Mouse (Mus musculus) liver, embryonic 16.5 days (tissue): ENCODE measurements around the gene Hsd17b10. TPM values are rescaled to one million over a fixed set of nuclear protein-coding genes. Genes with fewer than 3 reads are reported as not detected.

Experiments used
- ATAC-seq: fragments of 200-750 bp; cut with Nextera tagmentation; 2 replicates; pipeline ENCODE4 v1.8.0; 2017; ENCODE audit warnings: low read depth, mild to moderate bottlenecking, moderate number of reproducible peaks, moderate library complexity
- H3K27ac ChIP-seq: fragments of 300-500 bp; sonication (generic); 2 replicates; pipeline ENCODE4 v1.5.1; 2014; ENCODE audit warnings: mild to moderate bottlenecking, low read length
- H3K27me3 ChIP-seq: fragments of 300-500 bp; sonication (generic); 2 replicates; pipeline ENCODE4 v1.6.1; 2014; ENCODE audit warnings: low read depth, low read length, mixed read lengths; ENCODE audit not compliant: control insufficient read depth, insufficient read depth
- H3K36me3 ChIP-seq: fragments of 300-500 bp; sonication (generic); 2 replicates; pipeline ENCODE4 v1.6.1; 2014; ENCODE audit warnings: mild to moderate bottlenecking; ENCODE audit not compliant: control insufficient read depth, insufficient read depth
- H3K4me1 ChIP-seq: fragments of 300-500 bp; sonication (generic); 2 replicates; pipeline ENCODE4 v1.6.1; 2014; ENCODE audit warnings: low read depth, low read length, mixed read lengths; ENCODE audit not compliant: control insufficient read depth
- H3K4me2 ChIP-seq: fragments of 300-500 bp; sonication (generic); 2 replicates; pipeline ENCODE4 v1.6.1; 2014; ENCODE audit warnings: low read depth, low read length, mixed read lengths
- H3K4me3 ChIP-seq: fragments of 300-500 bp; sonication (generic); 2 replicates; pipeline ENCODE4 v1.5.1; 2014; ENCODE audit warnings: low read depth, mild to moderate bottlenecking, low read length
- H3K9ac ChIP-seq: fragments of 300-500 bp; sonication (generic); 2 replicates; pipeline ENCODE4 v1.6.1; 2014; ENCODE audit warnings: low read depth, low read length
- H3K9me3 ChIP-seq: fragments of 300-500 bp; sonication (generic); replicated peaks from 2 replicates; pipeline ENCODE4 v1.6.1; 2016; ENCODE audit warnings: low read length; ENCODE audit not compliant: control insufficient read depth
- WGBS: fragments of 180-500 bp; shearing (Covaris S2); extraction: QIAGEN DNeasy Blood & Tissue Kit; methylation state at CpG from one replicate; pipeline ENCODE4 v1.1.7; 2014; ENCODE audit not compliant: insufficient replicate concordance; 5-methylcytosine and 5-hydroxymethylcytosine counted together
- polyA plus RNA-seq: library from polyadenylated mRNA; unstranded; fragments of >200 nt; fragmentation: Nextera tagmentation; extraction: Ambion mirVana; gene quantifications from 2 replicates; pipeline ENCODE4 v1.2.1, GENCODE M21; 2015

Hsd17b10 gene
- 131 and 140 TPM in 2 replicates for polyA plus RNA-seq

DNA sequence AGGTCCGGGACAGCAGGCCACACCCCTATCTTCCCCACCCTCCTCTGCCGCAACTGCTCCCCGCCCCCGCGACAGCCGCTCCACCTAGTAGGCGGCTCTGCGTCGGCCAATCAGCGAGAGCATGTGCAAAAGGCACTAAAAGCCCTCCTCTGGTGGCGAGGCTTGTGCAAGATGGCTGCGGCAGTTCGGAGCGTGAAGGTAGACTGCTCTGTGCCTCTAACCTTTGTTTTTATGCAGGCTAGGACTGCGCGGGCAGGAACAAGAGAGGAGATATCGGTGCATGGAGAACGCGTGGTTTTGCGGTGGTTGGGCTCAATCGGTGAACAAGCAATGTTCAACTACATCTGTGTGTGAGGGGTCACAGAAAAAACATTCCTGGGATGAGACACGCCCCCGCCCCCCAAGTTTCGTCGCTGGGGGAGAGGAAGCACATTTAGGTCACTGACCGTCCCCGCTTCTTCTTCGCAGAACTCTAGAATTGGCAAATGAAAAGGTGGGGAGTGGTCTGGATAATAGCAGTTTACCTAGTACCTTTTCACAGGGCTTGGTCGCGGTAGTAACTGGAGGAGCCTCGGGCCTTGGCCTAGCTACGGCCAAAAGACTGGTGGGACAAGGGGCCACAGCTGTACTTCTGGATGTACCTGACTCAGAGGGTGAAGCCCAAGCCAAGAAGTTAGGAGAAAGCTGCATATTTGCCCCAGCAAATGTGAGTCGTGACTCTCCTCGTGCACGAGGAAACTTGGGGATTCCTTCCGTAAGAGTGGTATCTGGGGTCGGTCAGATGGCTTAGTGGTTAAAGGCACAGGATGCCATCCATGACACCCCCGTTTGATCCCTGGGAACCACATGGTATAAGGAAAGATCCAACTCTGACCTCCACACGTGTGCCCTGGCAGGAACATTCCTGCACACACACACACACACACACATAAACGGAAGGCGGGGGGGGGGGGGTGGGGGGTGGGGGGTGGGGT, at the start of gene Hsd17b10:
Hsd17b10 (plus strand) TSS at position 109 of the 974 bp plus-strand sequence.
- peak; percentile 100 for ATAC-seq
- 22% methylated on average over 39 of the region's 41 CpGs for WGBS
- peaks cover 10% of the 10 kb centered on the region for H3K27me3 ChIP-seq
- H3K4me3 ChIP-seq: peak within 1 kb of the TSS; percentile 62
- H3K9ac ChIP-seq: peak within 1 kb of the TSS; percentile 56
- H3K27ac ChIP-seq: peak within 1 kb of the TSS; percentile 57
- H3K4me1 ChIP-seq: no peaks in the 10 kb centered on the region
- H3K9me3 ChIP-seq: no peaks in the 10 kb centered on the region
- peak within 1 kb of the TSS; percentile 79 for H3K4me2 ChIP-seq
- H3K36me3 ChIP-seq: no peaks in the 10 kb centered on the region

DNA sequence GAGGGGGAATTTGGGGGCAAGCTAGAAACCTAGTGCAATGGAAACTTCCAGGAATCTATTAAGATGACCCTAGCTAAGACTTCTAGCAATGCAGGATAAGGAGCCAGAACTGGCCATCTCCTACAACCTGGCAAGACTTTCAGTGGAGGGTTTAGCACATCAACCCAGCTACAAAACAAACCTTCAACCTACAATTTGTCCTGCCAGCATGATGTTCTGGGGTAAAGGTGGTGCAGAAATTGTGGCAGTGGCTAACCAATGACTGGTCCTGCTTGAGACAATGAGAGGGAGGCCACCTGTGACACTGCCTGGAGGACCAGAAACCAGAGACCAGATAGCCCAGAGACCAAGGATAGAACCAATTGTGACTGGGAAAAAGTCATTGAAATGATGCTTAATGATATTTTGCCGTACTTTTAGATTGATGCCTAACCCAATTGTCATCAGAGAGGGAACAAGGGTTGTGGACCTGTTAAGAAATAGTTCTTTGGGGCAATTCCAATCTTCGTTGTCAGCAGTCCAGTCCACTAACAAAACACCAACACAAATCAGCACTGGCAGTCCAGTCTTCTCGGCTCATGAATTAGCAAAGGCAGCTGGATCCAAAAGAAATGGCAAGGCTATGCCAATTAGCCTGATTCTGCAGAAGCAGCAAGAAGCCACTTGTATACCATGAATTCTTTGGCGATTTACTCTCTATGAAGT, 2.5 kb upstream of the Hsd17b10 start:
- Histone ChIP-seq H3K4me2 (no peak overlapping the region), H3K36me3 (no peaks in the 10 kb centered on the region), H3K27me3 (peaks cover 13% of the 10 kb centered on the region), H3K9ac (no peak overlapping the region), H3K4me1 (no peaks in the 10 kb centered on the region), H3K4me3 (no peak overlapping the region), H3K27ac (no peak overlapping the region), H3K9me3 (no peaks in the 10 kb centered on the region)
- no peak for ATAC-seq
- WGBS: 53% methylated on average over 4 of the region's 4 CpGs

DNA sequence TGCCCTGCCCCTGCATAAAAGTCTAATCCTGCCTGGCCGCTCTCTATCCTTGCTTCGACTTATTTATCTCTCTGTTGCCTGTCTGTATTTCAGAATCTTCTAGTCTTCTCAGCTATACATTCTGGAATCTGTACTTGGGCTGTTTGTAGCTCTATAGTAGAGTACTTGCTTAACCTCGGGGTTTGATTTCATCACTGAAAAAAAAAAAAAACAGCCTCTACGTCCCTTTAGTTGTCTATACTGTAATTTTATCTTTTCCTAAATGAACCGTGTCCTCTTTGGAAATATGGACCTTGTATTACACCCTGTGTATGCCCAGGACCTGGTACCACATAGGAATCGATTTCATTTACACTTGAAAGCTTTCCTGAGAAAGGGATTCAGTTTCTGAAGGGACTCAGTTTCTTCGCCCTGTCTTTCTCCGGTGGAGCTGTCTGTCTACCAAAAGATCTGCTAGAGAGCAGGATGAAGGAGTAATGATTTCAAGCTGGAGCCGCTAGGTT, 412 bp upstream of the Hsd17b10 start:
- no peaks in the 10 kb centered on the region for H3K36me3 ChIP-seq
- no peaks in the 10 kb centered on the region for H3K9me3 ChIP-seq
- H3K4me1 ChIP-seq: no peaks in the 10 kb centered on the region
- no peak for ATAC-seq
- H3K27me3 ChIP-seq: peaks cover 8% of the 10 kb centered on the region
- H3K4me2 ChIP-seq: peak overlapping the region; percentile 79
- peak overlapping the region; percentile 62 for H3K4me3 ChIP-seq
- peak overlapping the region; percentile 55; the same call in 1 of the 2 replicates for H3K9ac ChIP-seq
- WGBS: 21% methylated on average over 9 of the region's 9 CpGs
- peak overlapping the region; percentile 57 for H3K27ac ChIP-seq

DNA sequence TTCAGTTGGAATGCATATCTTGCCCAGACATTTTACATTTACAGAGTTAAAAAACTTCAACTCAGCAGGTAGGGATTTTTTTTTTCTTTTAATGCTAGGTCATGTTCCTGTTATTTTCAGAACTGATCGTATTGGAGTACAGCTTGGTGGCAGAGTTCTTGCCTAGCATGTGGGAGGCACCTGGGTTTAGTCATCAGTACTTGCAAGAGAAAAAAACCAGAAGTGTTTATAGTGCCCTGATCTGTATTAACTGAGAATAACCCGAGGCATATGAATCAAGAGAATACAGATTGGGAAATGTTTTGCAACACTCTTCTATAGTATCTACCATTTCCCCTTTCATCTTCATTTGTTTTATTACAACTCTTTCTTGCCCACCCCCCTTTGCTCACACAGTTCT, 1.2 kb downstream of the Hsd17b10 start:
- no peak overlapping the region for H3K4me3 ChIP-seq
- H3K27ac ChIP-seq: no peak overlapping the region
- peak overlapping the region; percentile 79 for H3K4me2 ChIP-seq
- H3K4me1 ChIP-seq: no peaks in the 10 kb centered on the region
- H3K36me3 ChIP-seq: no peaks in the 10 kb centered on the region
- peaks cover 11% of the 10 kb centered on the region for H3K27me3 ChIP-seq
- no peak for ATAC-seq
- 42% methylated on average over 2 of the region's 2 CpGs for WGBS
- H3K9me3 ChIP-seq: no peaks in the 10 kb centered on the region
- no peak overlapping the region for H3K9ac ChIP-seq

DNA sequence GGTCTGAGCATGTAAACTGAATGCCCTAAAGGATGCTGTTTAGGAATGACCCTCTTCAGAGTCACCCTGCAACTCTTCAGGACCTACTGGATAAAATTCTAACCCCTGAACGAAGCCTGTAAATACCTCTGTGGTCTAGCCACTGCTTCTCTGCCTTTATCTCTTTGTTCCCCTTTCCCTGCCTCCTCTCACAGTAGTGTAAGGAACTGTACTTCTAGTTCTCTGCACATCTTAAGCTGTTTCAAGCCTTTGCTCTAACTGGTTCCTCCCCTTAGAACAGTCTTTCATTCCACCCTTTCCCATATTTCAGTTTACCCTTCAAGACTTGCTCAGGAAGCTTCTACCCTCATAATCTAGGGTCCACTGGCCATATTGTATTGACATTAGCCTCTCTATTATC, 6.2 kb downstream of the Hsd17b10 start:
- Histone ChIP-seq H3K4me3 (no peak overlapping the region), H3K27ac (no peak overlapping the region), H3K4me1 (no peaks in the 10 kb centered on the region), H3K36me3 (no peaks in the 10 kb centered on the region), H3K4me2 (no peak overlapping the region), H3K9me3 (no peaks in the 10 kb centered on the region), H3K27me3 (peaks cover 3% of the 10 kb centered on the region; the same call in 1 of the 2 replicates), H3K9ac (no peak overlapping the region)
- WGBS: 50% methylated on average over 1 of the region's 1 CpGs
- no peak for ATAC-seq

DNA sequence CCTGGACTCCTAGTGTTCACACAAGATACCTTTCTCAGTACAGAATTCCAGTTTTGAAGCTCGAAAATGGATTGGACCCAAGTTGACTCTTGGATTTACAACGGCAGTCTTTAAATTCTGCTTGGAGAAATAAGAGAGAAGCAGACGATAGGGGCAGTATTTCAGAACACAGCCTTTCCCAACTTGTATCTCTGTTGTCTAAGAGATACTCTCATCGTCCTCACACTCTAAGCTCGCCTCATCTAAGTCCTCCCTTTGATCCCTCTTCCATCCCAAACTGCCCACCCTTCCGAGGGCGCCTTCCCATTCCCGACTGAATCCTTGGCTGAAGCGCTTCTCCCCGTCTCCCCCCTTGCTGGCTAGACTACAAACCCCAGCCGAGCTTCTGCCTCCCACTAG, 14.1 kb downstream of the Hsd17b10 start:
- no peaks in the 10 kb centered on the region for H3K36me3 ChIP-seq
- whole genome bisulfite sequencing: 22% methylated on average over 11 of the region's 11 CpGs
- ATAC-seq: no peak
- 0 out of 2 replicates have a peak, but pooled peaks cover 2% of the 10 kb centered on the region for H3K27me3 ChIP-seq
- H3K4me3 ChIP-seq: peak overlapping the region; percentile 77
- H3K27ac ChIP-seq: peak overlapping the region; percentile 88
- no peaks in the 10 kb centered on the region for H3K9me3 ChIP-seq
- peak overlapping the region; percentile 83 for H3K4me2 ChIP-seq
- H3K9ac ChIP-seq: peak overlapping the region; percentile 78
- H3K4me1 ChIP-seq: peaks cover 8% of the 10 kb centered on the region

DNA sequence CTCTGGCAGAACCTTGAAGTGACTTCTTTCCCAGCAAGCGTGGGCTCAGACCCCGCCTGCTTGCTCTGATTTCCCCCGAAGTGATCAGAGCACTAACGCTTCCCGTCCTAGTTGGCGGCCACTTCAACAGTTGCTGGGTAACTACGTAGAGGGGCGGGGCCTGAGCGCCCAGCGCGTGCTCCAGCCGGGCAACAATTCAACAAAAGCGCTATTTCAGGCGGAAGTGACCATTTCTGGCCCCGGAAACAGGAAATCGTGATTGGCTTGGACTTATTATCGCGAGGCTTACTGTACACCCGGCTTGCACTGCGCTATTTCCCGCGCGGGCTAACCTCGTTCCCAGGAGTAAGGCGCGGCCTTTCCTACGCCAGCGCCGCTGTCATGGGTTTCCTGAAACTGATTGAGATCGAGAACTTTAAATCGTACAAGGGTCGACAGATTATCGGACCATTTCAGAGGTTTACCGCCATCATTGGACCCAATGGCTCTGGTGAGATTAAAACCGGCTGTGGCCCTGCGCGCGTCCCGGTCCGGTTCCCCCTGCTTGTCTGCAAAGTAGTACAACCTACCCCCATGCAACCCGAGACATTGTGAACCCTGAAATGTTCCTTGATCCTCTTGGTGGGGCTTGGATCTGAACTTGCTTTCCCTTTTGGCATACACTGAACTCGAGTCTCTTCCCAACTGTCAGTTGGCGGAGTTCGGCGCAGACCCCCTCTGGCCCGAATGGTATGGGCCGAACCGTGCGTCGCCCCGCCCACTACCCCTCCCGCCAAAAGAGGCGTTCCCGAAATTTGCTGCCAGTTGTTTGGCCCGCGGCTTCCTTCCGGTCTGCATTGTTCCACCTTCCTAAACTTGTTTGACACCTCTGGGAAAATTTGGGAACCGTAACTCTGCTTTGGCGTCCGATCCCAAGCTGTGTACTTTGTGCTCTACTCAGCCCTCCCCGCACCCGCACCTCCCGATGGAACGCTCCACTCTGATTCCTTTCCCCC, 14.8 kb downstream of the Hsd17b10 start, which contains the start of the genes Ribc1 and Smc1a:
Ribc1 (minus strand) TSS at position 145 of the 995 bp plus-strand sequence.
Smc1a (plus strand) TSS at position 278 of the 995 bp plus-strand sequence.
- Histone ChIP-seq H3K9ac (peak within 1 kb of the TSS; percentile 78), H3K4me2 (peak within 1 kb of the TSS; percentile 83), H3K27me3 (0 out of 2 replicates have a peak, but pooled peaks cover 2% of the 10 kb centered on the region), H3K4me1 (peaks cover 8% of the 10 kb centered on the region), H3K36me3 (no peaks in the 10 kb centered on the region), H3K27ac (peak within 1 kb of the TSS; percentile 88), H3K4me3 (peak within 1 kb of the TSS; percentile 77), H3K9me3 (no peaks in the 10 kb centered on the region)
- peak; percentile 95 for ATAC-seq
- 18% methylated on average over 64 of the region's 64 CpGs for WGBS

DNA sequence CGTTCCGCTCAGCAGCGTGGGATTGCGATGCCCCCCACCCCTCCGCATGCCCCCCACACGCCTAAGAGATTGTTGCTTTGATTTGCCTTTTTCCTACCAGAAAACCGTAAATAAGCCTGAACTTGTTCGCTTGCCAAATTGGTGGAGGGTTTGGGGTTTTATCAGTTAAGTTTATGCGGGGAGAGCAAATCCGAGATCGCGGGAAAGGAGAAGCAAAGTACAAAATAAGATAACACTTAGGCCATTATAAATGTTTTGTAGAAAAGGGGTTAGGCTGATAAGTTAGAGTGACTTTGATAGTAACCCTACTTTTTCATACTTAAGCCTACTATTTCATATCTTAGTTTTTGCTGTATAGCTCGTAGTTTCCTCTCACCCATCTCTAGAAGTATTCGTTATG, 15.5 kb downstream of the Hsd17b10 start:
- 21% methylated on average over 14 of the region's 14 CpGs for WGBS
- Histone ChIP-seq H3K9ac (peak overlapping the region; percentile 74), H3K4me1 (peaks cover 8% of the 10 kb centered on the region), H3K36me3 (no peaks in the 10 kb centered on the region), H3K9me3 (no peaks in the 10 kb centered on the region), H3K27me3 (0 out of 2 replicates have a peak, but pooled peaks cover 2% of the 10 kb centered on the region), H3K4me3 (peak overlapping the region; percentile 77), H3K27ac (peak overlapping the region; percentile 88), H3K4me2 (peak overlapping the region; percentile 46)
- ATAC-seq: no peak
